Mouse (Mus musculus): ENCODE measurements around the gene Hoxc9. TPM values are rescaled to one million over a fixed set of nuclear protein-coding genes. Genes with fewer than 3 reads are reported as not detected.

Hoxc9 gene
- polyA plus RNA-seq, 1 experiment from 2014 or later, result not detected

DNA sequence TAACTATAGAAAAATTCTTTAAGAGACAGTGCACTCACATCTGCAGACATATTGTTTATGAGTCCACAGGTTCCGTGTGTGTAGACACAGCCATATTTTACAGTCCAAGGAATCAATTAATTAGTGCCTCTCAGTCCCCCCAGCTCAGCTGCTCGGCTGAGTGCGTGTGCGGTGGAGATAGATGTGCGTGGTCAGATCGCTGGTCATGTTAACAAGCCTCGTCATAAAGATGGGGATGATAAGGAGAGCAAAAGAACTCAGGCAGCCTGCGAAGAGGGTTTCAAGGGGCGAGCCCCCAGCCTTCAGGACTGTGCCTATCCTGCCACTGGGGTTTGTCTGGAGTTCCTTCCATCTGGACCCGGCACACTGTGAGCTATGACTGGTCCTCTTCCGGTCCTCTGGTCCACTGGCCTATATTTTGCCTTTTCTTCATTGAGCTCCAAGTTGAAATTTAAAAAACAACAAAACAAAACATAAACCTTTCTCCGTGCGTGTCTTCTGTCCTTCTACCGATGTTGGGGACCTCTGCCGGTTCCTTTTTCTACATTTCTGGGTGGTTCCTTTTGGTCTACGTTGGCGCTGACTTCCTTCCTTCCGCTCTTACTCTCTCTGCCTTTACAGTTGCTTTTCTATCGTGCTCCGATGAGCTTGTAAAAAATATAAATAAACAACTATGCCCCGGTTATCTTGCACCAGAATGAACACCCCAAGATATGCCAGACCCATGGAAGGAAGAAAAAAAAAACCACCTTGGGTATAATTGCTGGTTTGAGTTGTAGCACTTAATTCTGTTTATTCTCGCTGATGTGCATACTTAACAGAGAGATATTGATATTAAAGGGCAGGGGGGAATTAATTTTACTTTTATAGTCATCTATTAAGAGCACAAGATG, 30.8 kb upstream of the Hoxc9 start:
- H3K27me3 ChIP-seq (replicated peaks), result peaks cover 100% of the 10 kb centered on the region
- WGBS, result 12% methylated on average over 22 of the region's 22 CpGs
- no peak overlapping the region for H3K4me3 ChIP-seq
- no peak for ATAC-seq (ENCODE audit: extremely low read depth, insufficient number of reproducible peaks, low FRiP score, low TSS enrichment)
- no peak overlapping the region for H3K9ac ChIP-seq
- H3K9me3 ChIP-seq, result no peaks in the 10 kb centered on the region
- no peak overlapping the region for H3K27ac ChIP-seq (replicated peaks)
- H3K4me1 ChIP-seq, result peaks cover 6% of the 10 kb centered on the region; the same call in 1 of the 2 replicates
- no peaks in the 10 kb centered on the region for H3K36me3 ChIP-seq
- H3K4me2 ChIP-seq, result no peak overlapping the region

DNA sequence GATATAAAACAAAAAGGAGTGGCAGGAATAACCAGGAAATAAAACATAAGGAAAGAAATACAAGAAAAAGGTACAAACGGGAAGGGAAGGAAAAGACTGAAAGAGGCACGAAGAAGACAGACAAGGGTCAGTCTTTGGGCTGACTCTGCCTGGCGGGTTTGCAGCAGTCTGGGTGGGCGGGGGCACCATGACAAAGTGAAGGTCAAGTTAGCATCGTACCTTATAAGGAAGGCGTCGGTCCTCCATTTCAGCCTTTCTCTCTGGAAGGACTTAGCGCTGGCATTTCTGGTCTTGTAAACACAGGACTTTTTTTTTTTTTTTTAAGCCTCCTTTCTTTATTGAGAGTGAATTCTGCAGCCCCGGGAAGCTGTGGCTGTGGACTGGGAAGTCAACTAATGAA, 29.0 kb upstream of the Hoxc9 start:
- ATAC-seq (ENCODE audit: extremely low read depth, insufficient number of reproducible peaks, low FRiP score, low TSS enrichment), result no peak
- H3K27me3 ChIP-seq (replicated peaks), result peaks cover 100% of the 10 kb centered on the region
- no peak overlapping the region for H3K4me2 ChIP-seq
- H3K4me1 ChIP-seq, result peaks cover 6% of the 10 kb centered on the region; the same call in 1 of the 2 replicates
- H3K27ac ChIP-seq (replicated peaks), result no peak overlapping the region
- no peak overlapping the region for H3K9ac ChIP-seq
- no peak overlapping the region for H3K4me3 ChIP-seq
- no peaks in the 10 kb centered on the region for H3K9me3 ChIP-seq
- WGBS, result 2% methylated on average over 9 of the region's 9 CpGs
- no peaks in the 10 kb centered on the region for H3K36me3 ChIP-seq

DNA sequence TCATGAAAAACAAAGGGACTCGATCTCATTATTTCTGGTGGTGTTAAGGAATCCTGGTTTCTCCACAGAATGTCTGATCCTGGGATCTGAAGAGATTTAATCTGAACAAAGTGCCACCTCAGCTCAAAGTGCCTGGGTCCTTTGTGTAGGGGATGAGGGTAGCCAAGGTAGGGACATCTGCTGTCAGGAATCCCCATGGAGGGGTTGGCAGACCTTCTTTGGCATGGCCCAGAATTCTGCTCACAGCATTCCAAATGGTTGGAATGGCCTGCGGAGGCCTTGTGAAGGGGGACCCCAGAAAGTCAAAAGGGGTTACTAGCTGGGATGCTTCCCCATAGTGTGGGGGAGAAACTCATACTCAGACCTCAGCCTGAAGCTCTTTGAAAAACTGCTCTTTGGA, 27.4 kb upstream of the Hoxc9 start:
- H3K4me2 ChIP-seq, result no peak overlapping the region
- H3K4me1 ChIP-seq, result no peaks in the 10 kb centered on the region
- peaks cover 100% of the 10 kb centered on the region for H3K27me3 ChIP-seq (replicated peaks)
- no peaks in the 10 kb centered on the region for H3K36me3 ChIP-seq
- no peak for ATAC-seq (ENCODE audit: extremely low read depth, insufficient number of reproducible peaks, low FRiP score, low TSS enrichment)
- H3K27ac ChIP-seq (replicated peaks), result no peak overlapping the region
- H3K9me3 ChIP-seq, result no peaks in the 10 kb centered on the region
- 22% methylated on average over 2 of the region's 2 CpGs for WGBS
- H3K4me3 ChIP-seq, result no peak overlapping the region
- no peak overlapping the region for H3K9ac ChIP-seq

DNA sequence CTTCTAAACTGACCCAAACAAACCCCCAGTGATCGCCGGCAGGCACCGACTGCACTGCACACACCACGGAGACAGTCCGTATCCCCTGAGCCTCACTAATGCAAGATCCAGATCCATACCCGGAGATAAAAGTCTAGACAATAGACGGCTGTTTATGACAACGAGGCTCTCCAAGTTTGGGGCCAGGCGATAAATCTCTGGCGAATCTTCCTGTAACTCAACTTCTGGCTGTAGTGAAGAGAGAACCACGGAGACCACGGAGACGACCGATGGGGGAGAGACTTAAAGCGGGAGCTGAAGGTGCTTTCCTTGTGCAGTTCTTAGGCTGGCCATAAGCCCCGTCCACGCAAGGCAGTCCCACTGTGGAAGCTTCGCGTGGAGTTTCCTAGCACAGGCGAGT, 26.5 kb upstream of the Hoxc9 start:
- no peak overlapping the region for H3K9ac ChIP-seq
- no peaks in the 10 kb centered on the region for H3K4me1 ChIP-seq
- no peaks in the 10 kb centered on the region for H3K36me3 ChIP-seq
- no peak for ATAC-seq (ENCODE audit: extremely low read depth, insufficient number of reproducible peaks, low FRiP score, low TSS enrichment)
- H3K9me3 ChIP-seq, result no peaks in the 10 kb centered on the region
- no peak overlapping the region for H3K4me3 ChIP-seq
- 2% methylated on average over 20 of the region's 20 CpGs for WGBS
- peaks cover 100% of the 10 kb centered on the region for H3K27me3 ChIP-seq (replicated peaks)
- no peak overlapping the region for H3K4me2 ChIP-seq
- no peak overlapping the region for H3K27ac ChIP-seq (replicated peaks)

DNA sequence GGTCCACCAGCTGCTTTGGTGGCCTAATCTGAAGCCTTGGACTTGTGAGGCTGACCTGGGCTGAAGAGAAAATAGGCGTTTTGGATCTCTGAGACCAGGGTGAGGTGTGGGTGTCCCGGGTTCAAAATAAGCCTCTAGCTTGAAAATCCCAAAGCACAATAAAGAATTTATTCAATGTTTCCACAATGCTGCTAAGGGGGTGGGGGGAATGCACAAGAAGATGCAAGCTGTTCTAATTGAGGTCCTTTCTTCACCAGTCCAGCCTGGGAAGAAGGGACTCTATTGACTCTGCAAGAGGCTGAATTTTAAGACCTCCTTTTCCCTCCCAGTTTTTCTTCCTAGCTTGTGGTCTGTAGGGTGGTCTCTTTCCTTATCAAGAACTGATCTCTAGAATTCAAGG, 25.4 kb upstream of the Hoxc9 start:
- Histone ChIP-seq H3K9ac (no peak overlapping the region), H3K27ac (replicated peaks) (no peak overlapping the region), H3K4me1 (no peaks in the 10 kb centered on the region; the same call in 1 of the 2 replicates), H3K4me2 (no peak overlapping the region), H3K27me3 (replicated peaks) (peaks cover 100% of the 10 kb centered on the region), H3K9me3 (no peaks in the 10 kb centered on the region), H3K36me3 (no peaks in the 10 kb centered on the region), H3K4me3 (no peak overlapping the region)
- 10% methylated on average over 2 of the region's 2 CpGs for WGBS
- no peak for ATAC-seq (ENCODE audit: extremely low read depth, insufficient number of reproducible peaks, low FRiP score, low TSS enrichment)

DNA sequence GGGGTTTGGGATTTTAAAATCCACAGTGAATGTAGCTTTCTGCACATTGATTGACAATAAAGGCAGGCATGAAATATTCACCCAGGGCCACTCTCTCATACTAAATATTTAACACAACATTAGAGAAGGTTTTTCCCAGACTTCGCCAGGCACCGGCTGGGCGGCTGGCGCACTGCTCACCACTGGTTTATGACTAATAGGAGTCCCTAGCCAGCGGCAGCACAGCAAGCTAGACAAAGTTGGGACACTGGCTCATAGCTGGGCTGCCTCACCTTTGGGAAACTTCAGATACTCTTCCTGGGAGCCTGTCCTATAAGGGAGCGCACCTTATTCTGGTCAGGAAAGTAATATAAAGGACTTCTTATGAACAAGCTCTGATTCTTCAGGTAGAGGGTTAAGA, 22.7 kb upstream of the Hoxc9 start:
- WGBS, result 4% methylated on average over 6 of the region's 6 CpGs
- no peak overlapping the region for H3K4me3 ChIP-seq
- ATAC-seq (ENCODE audit: extremely low read depth, insufficient number of reproducible peaks, low FRiP score, low TSS enrichment), result no peak
- H3K9me3 ChIP-seq, result no peaks in the 10 kb centered on the region
- H3K36me3 ChIP-seq, result no peaks in the 10 kb centered on the region
- peaks cover 5% of the 10 kb centered on the region; the same call in 1 of the 2 replicates for H3K4me1 ChIP-seq
- peaks cover 100% of the 10 kb centered on the region for H3K27me3 ChIP-seq (replicated peaks)
- H3K4me2 ChIP-seq, result no peak overlapping the region
- no peak overlapping the region for H3K27ac ChIP-seq (replicated peaks)
- H3K9ac ChIP-seq, result no peak overlapping the region

DNA sequence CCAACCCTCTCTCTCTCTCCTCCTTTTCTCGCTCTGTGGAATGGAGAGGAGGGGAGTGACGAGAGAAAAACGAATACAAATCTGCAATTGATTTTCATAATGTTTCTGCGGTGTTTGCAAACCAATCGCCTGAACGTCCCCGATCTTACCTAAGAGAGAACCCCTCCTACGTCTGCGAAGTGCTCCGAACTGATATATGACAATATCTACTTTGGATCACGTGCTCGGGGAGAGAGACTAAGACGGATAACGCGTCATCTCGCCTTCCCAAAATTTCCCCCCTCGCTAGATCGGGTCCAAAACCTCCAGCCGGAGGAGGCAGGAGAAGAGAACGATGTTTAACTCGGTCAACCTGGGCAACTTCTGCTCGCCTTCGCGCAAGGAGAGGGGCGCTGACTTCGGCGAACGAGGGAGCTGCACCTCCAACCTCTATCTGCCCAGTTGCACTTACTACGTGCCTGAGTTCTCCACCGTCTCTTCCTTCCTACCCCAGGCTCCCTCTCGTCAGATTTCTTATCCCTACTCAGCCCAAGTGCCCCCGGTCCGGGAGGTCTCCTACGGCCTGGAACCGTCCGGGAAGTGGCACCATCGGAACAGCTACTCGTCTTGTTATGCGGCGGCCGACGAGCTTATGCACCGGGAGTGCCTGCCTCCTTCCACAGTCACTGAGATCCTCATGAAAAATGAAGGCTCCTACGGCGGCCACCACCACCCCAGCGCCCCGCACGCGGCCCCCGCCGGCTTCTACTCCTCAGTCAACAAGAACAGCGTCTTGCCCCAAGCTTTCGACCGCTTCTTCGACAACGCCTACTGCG, 21.8 kb upstream of the Hoxc9 start, which contains the start of gene Hoxc11:
Gene Hoxc11 (plus strand): TSS at position 236 of the 815 bp plus-strand sequence.
- Histone ChIP-seq H3K9ac (no peak within 1 kb of the TSS), H3K4me3 (no peak within 1 kb of the TSS), H3K4me2 (no peak within 1 kb of the TSS), H3K9me3 (no peaks in the 10 kb centered on the region), H3K36me3 (no peaks in the 10 kb centered on the region), H3K27ac (replicated peaks) (no peak within 1 kb of the TSS), H3K27me3 (replicated peaks) (peaks cover 100% of the 10 kb centered on the region), H3K4me1 (peaks cover 5% of the 10 kb centered on the region; the same call in 1 of the 2 replicates)
- no peak for ATAC-seq (ENCODE audit: extremely low read depth, insufficient number of reproducible peaks, low FRiP score, low TSS enrichment)
- under 1% methylated on average over 57 of the region's 57 CpGs for WGBS

DNA sequence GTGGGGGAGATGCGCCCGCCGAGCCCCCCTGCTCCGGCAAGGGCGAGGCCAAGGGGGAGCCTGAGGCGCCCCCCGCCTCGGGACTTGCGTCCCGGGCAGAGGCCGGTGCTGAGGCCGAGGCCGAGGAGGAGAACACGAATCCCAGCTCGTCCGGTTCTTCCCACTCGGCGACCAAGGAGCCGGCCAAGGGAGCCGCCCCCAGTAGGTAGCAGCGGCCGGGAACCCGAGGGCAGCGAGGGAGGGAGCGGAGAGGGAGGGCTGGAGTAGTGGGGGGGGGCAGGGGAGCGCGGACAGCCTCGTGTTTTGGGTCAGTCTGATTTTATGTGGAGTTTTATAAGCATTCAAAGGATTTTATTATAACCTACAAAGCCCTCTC, 21.2 kb upstream of the Hoxc9 start:
- Histone ChIP-seq H3K36me3 (no peaks in the 10 kb centered on the region), H3K9ac (no peak overlapping the region), H3K4me2 (no peak overlapping the region), H3K4me1 (peaks cover 5% of the 10 kb centered on the region; the same call in 1 of the 2 replicates), H3K9me3 (no peaks in the 10 kb centered on the region), H3K27me3 (replicated peaks) (peaks cover 100% of the 10 kb centered on the region), H3K4me3 (no peak overlapping the region), H3K27ac (replicated peaks) (no peak overlapping the region)
- ATAC-seq (ENCODE audit: extremely low read depth, insufficient number of reproducible peaks, low FRiP score, low TSS enrichment), result no peak
- WGBS, result 0% methylated on average over 28 of the region's 28 CpGs

DNA sequence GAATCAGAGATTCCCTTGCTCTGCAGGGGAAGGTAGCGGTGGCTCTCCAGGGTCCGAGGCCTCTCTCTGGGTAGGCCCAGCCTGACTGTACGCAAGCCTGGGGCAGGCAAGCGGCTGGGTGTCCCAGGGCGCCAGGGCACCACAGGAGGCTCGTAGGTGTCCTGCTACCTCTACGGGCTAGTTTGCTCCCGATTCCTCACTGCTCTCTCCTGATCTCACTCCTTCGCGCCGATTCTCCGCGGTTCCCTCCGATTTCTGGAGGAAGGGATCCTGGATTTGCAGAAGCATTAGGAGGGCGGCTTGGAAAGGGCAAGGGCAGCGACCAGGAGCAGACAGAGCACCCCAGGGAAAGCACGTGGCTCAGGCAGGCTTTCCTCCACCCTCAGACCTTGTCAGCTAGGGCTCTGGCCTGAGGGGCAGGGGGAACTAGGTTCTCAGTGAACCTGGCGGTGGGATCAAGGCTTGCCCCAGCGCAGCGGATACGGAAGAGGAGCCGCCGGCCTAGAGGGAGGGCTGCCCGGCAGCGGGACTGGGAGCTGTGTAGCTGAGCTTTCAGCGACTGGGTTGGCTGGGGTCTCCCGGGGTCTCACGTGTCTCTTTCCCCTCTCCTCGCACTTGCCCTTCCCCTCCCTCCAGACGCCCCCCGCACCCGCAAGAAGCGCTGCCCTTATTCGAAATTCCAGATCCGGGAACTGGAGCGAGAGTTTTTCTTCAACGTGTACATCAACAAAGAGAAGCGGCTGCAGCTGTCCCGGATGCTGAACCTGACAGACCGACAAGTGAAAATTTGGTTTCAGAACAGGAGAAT, 20.2 kb upstream of the Hoxc9 start:
- H3K4me3 ChIP-seq, result peak overlapping the region; percentile 9; the same call in 1 of the 2 replicates
- peaks cover 100% of the 10 kb centered on the region for H3K27me3 ChIP-seq (replicated peaks)
- ATAC-seq (ENCODE audit: extremely low read depth, insufficient number of reproducible peaks, low FRiP score, low TSS enrichment), result no peak
- H3K36me3 ChIP-seq, result no peaks in the 10 kb centered on the region
- H3K9ac ChIP-seq, result no peak overlapping the region
- no peaks in the 10 kb centered on the region for H3K9me3 ChIP-seq
- under 1% methylated on average over 40 of the region's 40 CpGs for WGBS
- peaks cover 5% of the 10 kb centered on the region; the same call in 1 of the 2 replicates for H3K4me1 ChIP-seq
- no peak overlapping the region for H3K27ac ChIP-seq (replicated peaks)
- no peak overlapping the region for H3K4me2 ChIP-seq

DNA sequence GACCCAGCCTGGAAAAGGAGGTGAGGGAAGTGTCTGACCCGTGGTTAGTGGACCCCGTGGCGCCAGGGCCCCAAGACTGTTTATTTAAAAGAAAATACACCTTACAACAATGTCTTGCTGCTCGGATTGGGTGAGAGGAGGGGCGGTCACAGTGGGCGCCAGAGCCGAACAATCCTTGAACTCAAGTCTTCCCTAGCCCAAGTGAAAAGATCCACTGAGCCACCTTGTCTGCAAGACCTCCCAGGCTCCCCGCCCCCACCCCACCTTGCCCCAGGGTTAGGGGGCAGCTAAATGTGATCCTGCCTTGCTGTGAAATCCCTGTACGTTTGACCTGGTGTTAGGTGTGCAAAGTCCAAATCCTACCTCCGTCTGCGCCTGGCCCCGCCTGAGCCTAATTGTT, 19.3 kb upstream of the Hoxc9 start:
- H3K4me2 ChIP-seq, result no peak overlapping the region
- no peaks in the 10 kb centered on the region for H3K36me3 ChIP-seq
- H3K27ac ChIP-seq (replicated peaks), result no peak overlapping the region
- WGBS, result 2% methylated on average over 12 of the region's 12 CpGs
- peaks cover 100% of the 10 kb centered on the region for H3K27me3 ChIP-seq (replicated peaks)
- no peaks in the 10 kb centered on the region for H3K9me3 ChIP-seq
- ATAC-seq (ENCODE audit: extremely low read depth, insufficient number of reproducible peaks, low FRiP score, low TSS enrichment), result no peak
- H3K4me1 ChIP-seq, result peaks cover 5% of the 10 kb centered on the region; the same call in 1 of the 2 replicates
- no peak overlapping the region for H3K4me3 ChIP-seq
- H3K9ac ChIP-seq, result no peak overlapping the region
